Mouse (Mus musculus) hindbrain, embryonic 13.5 days (tissue): ENCODE data around the gene Ypel2. TPM values are rescaled to one million over a fixed set of nuclear protein-coding genes. Genes with fewer than 3 reads are reported as not detected.

Experiments used
- ATAC-seq: fragments of 200-750 bp; cut with Nextera tagmentation; 2 replicates; pipeline ENCODE4 v1.8.0; 2017; ENCODE audit warnings: moderate TSS enrichment; ENCODE audit not compliant: low FRiP score
- H3K27ac ChIP-seq: fragments of 300-500 bp; sonication (generic); 2 replicates; pipeline ENCODE4 v1.5.1; 2015; ENCODE audit warnings: inconsistent platforms, mild to moderate bottlenecking, moderate library complexity
- H3K27me3 ChIP-seq: fragments of 300-500 bp; sonication (generic); 2 replicates; pipeline ENCODE4 v1.6.1; 2015; ENCODE audit warnings: mild to moderate bottlenecking, inconsistent platforms
- H3K36me3 ChIP-seq: fragments of 300-500 bp; sonication (generic); 2 replicates; pipeline ENCODE4 v1.6.1; 2015; ENCODE audit warnings: mild to moderate bottlenecking, inconsistent platforms
- H3K4me1 ChIP-seq: fragments of 300-500 bp; sonication (generic); replicated peaks from 2 replicates; pipeline ENCODE4 v1.6.1; 2015; ENCODE audit warnings: inconsistent platforms
- H3K4me2 ChIP-seq: fragments of 300-500 bp; sonication (generic); 2 replicates; pipeline ENCODE4 v1.6.1; 2015; ENCODE audit warnings: inconsistent platforms, mild to moderate bottlenecking, moderate library complexity
- H3K4me3 ChIP-seq: fragments of 300-500 bp; sonication (generic); 2 replicates; pipeline ENCODE4 v1.5.1; 2015; ENCODE audit warnings: mild to moderate bottlenecking, inconsistent platforms
- H3K9ac ChIP-seq: fragments of 300-500 bp; sonication (generic); 2 replicates; pipeline ENCODE4 v1.6.1; 2015; ENCODE audit warnings: mild to moderate bottlenecking, inconsistent platforms
- H3K9me3 ChIP-seq: fragments of 300-500 bp; sonication (generic); 2 replicates; pipeline ENCODE4 v1.6.1; 2016; ENCODE audit warnings: inconsistent platforms
- WGBS: fragments of 180-500 bp; shearing (Covaris S2); methylation state at CpG from one replicate; pipeline ENCODE4 v1.1.7; 2015; 5-methylcytosine and 5-hydroxymethylcytosine counted together
- polyA plus RNA-seq: library from polyadenylated mRNA; unstranded; fragments of >200 nt; fragmentation: Nextera tagmentation; extraction: Ambion mirVana; gene quantifications from 2 replicates; pipeline ENCODE4 v1.2.1, GENCODE M21; 2015

Ypel2 gene
- polyA plus RNA-seq, 1 experiment from 2014 or later = 4.7 TPM

GRCm38 (mm10) chr11:86954616-86955270 is 38.8 kb downstream of the Ypel2 start:
- WGBS = 79% methylated on average over 15 of the region's 15 CpGs
- no peaks in the 10 kb centered on the region for H3K27me3 ChIP-seq
- no peak overlapping the region for H3K4me3 ChIP-seq
- H3K4me2 ChIP-seq = no peak overlapping the region
- 0 out of 2 replicates have a peak overlapping the region, but pooled peaks have one; percentile 18 for H3K27ac ChIP-seq
- H3K36me3 ChIP-seq = no peaks in the 10 kb centered on the region
- no peak overlapping the region for H3K9ac ChIP-seq
- ATAC-seq = no peak
- peaks cover 44% of the 10 kb centered on the region for H3K4me1 ChIP-seq
- no peaks in the 10 kb centered on the region for H3K9me3 ChIP-seq

DNA sequence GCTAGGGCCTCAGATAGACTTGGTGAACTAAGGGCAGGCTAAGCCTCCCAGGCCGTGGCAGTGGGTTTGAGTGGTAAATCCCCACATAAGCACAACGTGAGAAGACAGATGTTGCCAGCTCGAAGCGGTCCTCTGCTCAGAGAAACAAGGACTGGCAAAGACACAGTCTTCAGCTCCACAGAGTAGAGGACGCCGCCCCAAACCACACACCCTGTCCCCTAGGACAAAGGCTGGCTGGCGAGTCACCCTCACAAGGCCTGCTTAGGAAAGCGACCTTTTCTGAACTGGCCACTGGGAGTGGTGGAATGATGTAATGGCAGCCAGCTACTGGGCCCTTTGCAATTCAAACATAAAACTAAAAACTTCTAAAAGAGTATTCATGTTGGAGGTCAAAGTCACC is 40.4 kb downstream of the Ypel2 start:
- Histone ChIP-seq H3K4me3 (no peak overlapping the region), H3K27me3 (no peaks in the 10 kb centered on the region), H3K4me2 (no peak overlapping the region), H3K9ac (no peak overlapping the region), H3K27ac (no peak overlapping the region), H3K4me1 (peaks cover 28% of the 10 kb centered on the region), H3K9me3 (no peaks in the 10 kb centered on the region), H3K36me3 (no peaks in the 10 kb centered on the region)
- WGBS = 80% methylated on average over 8 of the region's 8 CpGs
- no peak for ATAC-seq

DNA sequence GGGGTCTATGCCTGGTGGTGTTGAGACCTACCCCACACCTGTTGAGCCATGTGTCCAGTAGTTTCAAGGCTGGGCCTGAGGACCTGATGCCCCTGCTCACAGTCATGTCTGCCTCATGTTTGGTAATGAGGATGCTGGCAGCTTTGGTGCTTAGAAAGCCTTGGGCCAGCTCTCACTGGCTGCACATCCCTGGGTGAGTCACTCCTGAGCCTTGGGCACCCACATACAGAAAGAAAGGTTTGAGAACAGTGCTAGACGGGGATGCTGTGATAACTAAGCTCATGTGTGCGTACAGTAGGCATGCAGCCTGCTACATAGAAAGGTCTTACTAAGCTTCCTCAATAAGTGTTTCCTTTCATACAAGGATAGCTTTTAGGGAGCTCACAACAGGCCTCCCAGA is 40.8 kb downstream of the Ypel2 start:
- no peaks in the 10 kb centered on the region for H3K36me3 ChIP-seq
- no peaks in the 10 kb centered on the region for H3K27me3 ChIP-seq
- 89% methylated on average over 2 of the region's 2 CpGs for WGBS
- H3K4me2 ChIP-seq = no peak overlapping the region
- H3K27ac ChIP-seq = no peak overlapping the region
- H3K4me1 ChIP-seq = peaks cover 24% of the 10 kb centered on the region
- H3K4me3 ChIP-seq = no peak overlapping the region
- no peak overlapping the region for H3K9ac ChIP-seq
- H3K9me3 ChIP-seq = no peaks in the 10 kb centered on the region
- no peak for ATAC-seq

DNA sequence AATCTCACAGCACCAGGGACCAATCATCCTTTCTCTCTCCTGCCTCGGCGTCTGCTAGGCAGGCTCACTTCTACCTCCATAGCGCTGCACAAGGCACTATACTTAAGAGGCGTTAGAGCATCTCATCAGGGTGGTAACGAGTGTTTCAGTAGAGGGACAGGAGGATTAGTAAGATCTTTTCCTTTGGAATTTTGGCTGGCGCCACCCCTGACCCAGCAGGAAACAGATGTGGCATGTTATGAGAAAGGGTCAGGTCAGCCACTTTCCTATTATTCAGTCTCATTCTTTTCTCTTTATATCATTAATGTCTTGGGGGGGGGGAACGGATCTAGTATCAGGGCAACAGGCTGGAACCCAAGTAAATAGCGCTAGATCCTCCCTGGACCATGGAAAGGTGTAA is 41.8 kb downstream of the Ypel2 start:
- no peak for ATAC-seq
- Histone ChIP-seq H3K9ac (no peak overlapping the region), H3K4me1 (peaks cover 29% of the 10 kb centered on the region), H3K36me3 (no peaks in the 10 kb centered on the region), H3K27me3 (no peaks in the 10 kb centered on the region), H3K27ac (no peak overlapping the region), H3K9me3 (no peaks in the 10 kb centered on the region), H3K4me2 (no peak overlapping the region), H3K4me3 (no peak overlapping the region)
- 79% methylated on average over 8 of the region's 8 CpGs for WGBS

- Histone ChIP-seq H3K9me3 (no peaks in the 10 kb centered on the region), H3K27ac (peak overlapping the region; percentile 55; the same call in 1 of the 2 replicates), H3K9ac (no peak overlapping the region), H3K4me2 (no peak overlapping the region), H3K4me1 (peaks cover 30% of the 10 kb centered on the region), H3K36me3 (no peaks in the 10 kb centered on the region), H3K27me3 (no peaks in the 10 kb centered on the region), H3K4me3 (no peak overlapping the region)
- WGBS = 77% methylated on average over 3 of the region's 3 CpGs
- no peak for ATAC-seq
These were observed 43.0 kb downstream of the Ypel2 start for GRCm38 (mm10) chr11:86950491-86950890.

DNA sequence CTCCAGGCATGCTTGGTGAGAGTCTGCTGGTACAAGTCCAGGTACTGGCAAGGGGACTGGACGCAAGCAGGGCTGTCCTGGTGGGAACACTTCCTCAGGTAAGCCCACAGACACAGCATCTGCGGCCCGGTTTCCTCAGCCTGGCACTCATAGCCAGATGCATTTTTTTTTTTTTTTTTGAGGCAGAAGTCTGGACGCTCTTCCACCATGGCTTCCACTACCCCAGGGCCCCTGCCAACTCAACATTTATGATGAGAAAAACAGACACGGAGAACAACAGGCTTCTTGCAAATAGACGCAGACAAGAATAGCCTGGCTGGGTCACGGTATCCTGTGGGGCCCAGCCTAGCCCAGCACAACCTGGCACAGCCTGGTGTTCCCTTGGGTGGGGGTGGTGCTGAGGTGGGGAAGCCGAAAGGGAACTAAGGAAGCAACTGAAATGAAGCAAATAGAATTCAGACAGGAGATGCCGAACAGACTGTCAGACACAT is 43.5 kb downstream of the Ypel2 start:
- Histone ChIP-seq H3K4me1 (peaks cover 30% of the 10 kb centered on the region), H3K27me3 (no peaks in the 10 kb centered on the region), H3K9me3 (no peaks in the 10 kb centered on the region), H3K36me3 (no peaks in the 10 kb centered on the region), H3K4me3 (no peak overlapping the region), H3K27ac (peak overlapping the region; percentile 55), H3K9ac (no peak overlapping the region), H3K4me2 (no peak overlapping the region)
- ATAC-seq = no peak
- WGBS = 60% methylated on average over 9 of the region's 9 CpGs

DNA sequence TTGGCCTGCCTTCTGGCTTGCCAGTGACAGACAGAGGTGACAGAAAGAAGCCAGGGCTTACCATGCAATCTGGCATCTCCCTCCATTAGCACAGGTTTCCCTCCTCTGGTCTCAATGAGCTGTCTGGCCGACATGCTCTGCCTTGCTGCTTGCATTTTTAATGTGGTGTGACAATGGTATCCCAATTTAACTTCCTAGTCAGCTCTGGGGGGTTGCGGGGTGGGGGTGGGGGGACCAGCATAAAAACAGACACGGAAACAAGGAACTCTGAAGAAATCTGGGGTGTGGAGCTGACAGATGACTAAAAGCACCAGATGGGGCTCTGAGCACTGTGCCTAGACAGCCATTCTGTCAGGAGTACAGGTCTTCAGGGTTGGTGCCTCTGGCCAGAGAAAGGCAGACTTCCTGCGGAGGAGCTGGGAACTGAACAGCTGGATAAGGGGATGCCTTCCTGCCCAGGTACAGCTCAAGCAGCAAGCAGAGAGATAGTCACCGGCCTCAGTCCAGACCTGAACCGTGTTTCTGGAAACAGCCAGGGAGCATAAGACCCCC is 46.8 kb downstream of the Ypel2 start:
- Histone ChIP-seq H3K27ac (peak overlapping the region; percentile 71; the same call in 1 of the 2 replicates), H3K9me3 (no peaks in the 10 kb centered on the region), H3K4me3 (no peak overlapping the region), H3K4me2 (no peak overlapping the region), H3K36me3 (peaks cover 14% of the 10 kb centered on the region; the same call in 1 of the 2 replicates), H3K4me1 (peaks cover 23% of the 10 kb centered on the region), H3K9ac (no peak overlapping the region), H3K27me3 (no peaks in the 10 kb centered on the region)
- no peak for ATAC-seq
- WGBS = 26% methylated on average over 6 of the region's 6 CpGs

- 77% methylated on average over 6 of the region's 6 CpGs for WGBS
- no peak for ATAC-seq
- H3K27ac ChIP-seq = 0 out of 2 replicates have a peak overlapping the region, but pooled peaks have one; percentile 71
These were observed 47.6 kb downstream of the Ypel2 start for GRCm38 (mm10) chr11:86945933-86946332.

GRCm38 (mm10) chr11:86945058-86945457 is 48.4 kb downstream of the Ypel2 start:
- Histone ChIP-seq H3K4me3 (no peak overlapping the region), H3K4me2 (no peak overlapping the region), H3K36me3 (peaks cover 21% of the 10 kb centered on the region), H3K4me1 (peaks cover 21% of the 10 kb centered on the region), H3K9ac (no peak overlapping the region), H3K27ac (no peak overlapping the region), H3K27me3 (no peaks in the 10 kb centered on the region), H3K9me3 (no peaks in the 10 kb centered on the region)
- ATAC-seq = no peak
- WGBS = 77% methylated on average over 8 of the region's 8 CpGs

More at GRCm38 (mm10) chr11:86945933-86946332, 47.6 kb downstream of the Ypel2 start:
- Histone ChIP-seq H3K4me1 (peaks cover 23% of the 10 kb centered on the region), H3K9me3 (no peaks in the 10 kb centered on the region), H3K4me3 (no peak overlapping the region), H3K27me3 (no peaks in the 10 kb centered on the region), H3K9ac (no peak overlapping the region; the same call in 1 of the 2 replicates), H3K36me3 (peaks cover 14% of the 10 kb centered on the region; the same call in 1 of the 2 replicates), H3K4me2 (no peak overlapping the region)

DNA sequence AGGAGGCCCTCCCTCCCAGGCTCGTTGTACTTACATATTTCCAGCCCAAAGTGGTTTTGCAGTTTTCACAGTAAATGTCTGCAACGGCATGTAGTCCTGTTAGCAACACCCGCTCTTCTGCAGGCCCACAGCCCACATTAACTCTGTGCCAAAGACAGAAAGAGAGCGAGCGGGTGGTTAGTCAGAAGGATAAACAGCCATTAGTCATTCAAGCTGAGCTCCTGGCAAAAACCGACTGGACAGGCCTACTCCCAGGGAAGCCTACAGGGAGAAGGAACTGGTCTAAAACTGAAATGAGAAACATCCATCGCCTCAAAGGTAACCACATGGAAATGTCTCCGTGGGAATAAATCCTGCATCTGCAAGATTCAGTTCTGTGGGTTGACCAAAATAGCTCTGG is 49.0 kb downstream of the Ypel2 start:
- Histone ChIP-seq H3K4me3 (no peak overlapping the region), H3K27me3 (no peaks in the 10 kb centered on the region), H3K9me3 (no peaks in the 10 kb centered on the region), H3K36me3 (peaks cover 22% of the 10 kb centered on the region), H3K4me1 (peaks cover 17% of the 10 kb centered on the region), H3K4me2 (no peak overlapping the region), H3K9ac (no peak overlapping the region), H3K27ac (no peak overlapping the region)
- 75% methylated on average over 8 of the region's 8 CpGs for whole genome bisulfite sequencing
- no peak for ATAC-seq

DNA sequence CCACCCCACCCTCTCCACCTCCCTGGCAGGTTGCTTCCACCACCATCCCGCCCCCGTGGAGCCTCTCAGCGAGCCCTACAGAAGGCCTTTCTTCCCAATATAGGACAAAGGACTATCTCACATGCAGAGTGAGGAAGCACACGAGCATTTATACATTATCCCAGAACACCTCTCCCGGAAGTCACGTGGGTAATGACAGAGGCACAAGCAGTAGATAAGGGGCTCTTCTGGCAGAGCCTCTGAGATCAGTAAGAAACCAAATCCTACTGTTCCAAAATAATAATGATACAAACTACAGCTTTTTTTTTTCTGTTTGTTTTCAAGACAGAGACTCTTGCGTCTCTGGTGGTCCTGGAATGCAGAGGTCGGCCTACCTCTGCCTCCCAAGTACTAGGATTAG is 51.6 kb downstream of the Ypel2 start:
- H3K27me3 ChIP-seq = no peaks in the 10 kb centered on the region
- H3K27ac ChIP-seq = no peak overlapping the region
- no peak overlapping the region for H3K4me3 ChIP-seq
- peaks cover 22% of the 10 kb centered on the region for H3K36me3 ChIP-seq
- H3K9ac ChIP-seq = no peak overlapping the region
- 90% methylated on average over 8 of the region's 8 CpGs for WGBS
- H3K4me1 ChIP-seq = peaks cover 13% of the 10 kb centered on the region
- H3K4me2 ChIP-seq = no peak overlapping the region
- no peaks in the 10 kb centered on the region for H3K9me3 ChIP-seq
- no peak for ATAC-seq

- ATAC-seq = no peak
- no peak overlapping the region for H3K4me3 ChIP-seq
These were observed 54.0 kb downstream of the Ypel2 start for GRCm38 (mm10) chr11:86939503-86939902.

GRCm38 (mm10) chr11:86938551-86938950 is 55.0 kb downstream of the Ypel2 start:
- WGBS = 73% methylated on average over 3 of the region's 3 CpGs

More at GRCm38 (mm10) chr11:86939503-86939902, 54.0 kb downstream of the Ypel2 start:
- H3K36me3 ChIP-seq = peaks cover 22% of the 10 kb centered on the region
- no peak overlapping the region for H3K4me2 ChIP-seq
- H3K27ac ChIP-seq = no peak overlapping the region
- H3K9me3 ChIP-seq = no peaks in the 10 kb centered on the region
- H3K9ac ChIP-seq = no peak overlapping the region
- WGBS = 79% methylated on average over 6 of the region's 6 CpGs
- no peaks in the 10 kb centered on the region for H3K27me3 ChIP-seq
- H3K4me1 ChIP-seq = no peaks in the 10 kb centered on the region

More at GRCm38 (mm10) chr11:86938551-86938950, 55.0 kb downstream of the Ypel2 start:
- no peak overlapping the region for H3K9ac ChIP-seq
- H3K4me2 ChIP-seq = no peak overlapping the region
- H3K27me3 ChIP-seq = no peaks in the 10 kb centered on the region
- H3K4me3 ChIP-seq = no peak overlapping the region
- H3K9me3 ChIP-seq = no peaks in the 10 kb centered on the region
- H3K4me1 ChIP-seq = no peaks in the 10 kb centered on the region
- H3K27ac ChIP-seq = no peak overlapping the region
- no peak for ATAC-seq
- peaks cover 13% of the 10 kb centered on the region for H3K36me3 ChIP-seq
